Mouse (Mus musculus): ENCODE results near the gene Psen2. TPM values are rescaled to one million over a fixed set of nuclear protein-coding genes. Genes with fewer than 3 reads are reported as not detected.

Psen2 gene
- total and polyA plus RNA-seq, 3 experiments = 23.4 to 46.1 (median 45.3) TPM

- H3K79me2 ChIP-seq (replicated peaks; ENCODE audit: control insufficient read depth, extremely low read depth, insufficient read depth, poor library complexity, severe bottlenecking) = no peaks in the 10 kb centered on the region
- H3K27ac ChIP-seq (ENCODE audit: insufficient read depth, low read depth) = no peak overlapping the region
- H3K4me1 ChIP-seq (ENCODE audit: control insufficient read depth in 1 of 2, insufficient read depth in 2 of 2) = peaks cover 11 to 63% of the 10 kb centered on the region in 2 experiments
- H3K27me3 ChIP-seq (replicated peaks) = no peaks in the 10 kb centered on the region
- in situ Hi-C loops (cut with MboI; ENCODE audit: low pct_ligation_motif_present, low pct_unique_long_range_greater_than_20kb, low sequenced_read_pairs) = loop anchor here (25.0 kb wide), 2 partner anchors 272 to 497 kb away; no protein-coding TSS in a partner anchor
- DNase-seq (ENCODE audit: extremely low read depth) = no peak
- H3K4me2 ChIP-seq (ENCODE audit: insufficient read depth, low read depth, poor library complexity, severe bottlenecking) = peak overlapping the region; percentile 42; the same call in 1 of the 2 replicates
- no peaks in the 10 kb centered on the region for H3K9me3 ChIP-seq (replicated peaks; ENCODE audit: low read length)
- H3K36me3 ChIP-seq (replicated peaks in 1 of 2; ENCODE audit: control insufficient read depth in 1 of 2, insufficient read depth in 1 of 2, low read length in 1 of 2) = no peaks in the 10 kb centered on the region
- H3K4me3 ChIP-seq (replicated peaks in 1 of 3; ENCODE audit: low read depth in 2 of 3, low read length in 2 of 3, poor library complexity in 1 of 3) = no peak overlapping the region
- H3K9ac ChIP-seq (ENCODE audit: insufficient read depth, low read depth) = no peak overlapping the region
- TF ChIP-seq BHLHE40 (IDR thresholded peaks at IDR 0.05; ENCODE audit: low read depth, low read length) (no peak), NELFE (IDR thresholded peaks at IDR 0.05; ENCODE audit: low read depth, low read length) (no peak), USF2 (conservative IDR thresholded peaks at IDR 0.05; ENCODE audit: low read depth, low read length) (no peak), MYC (IDR thresholded peaks at IDR 0.05; ENCODE audit: low read depth, low read length) (0 out of 2 replicates have a peak, but pooled peaks have one; percentile 17), MXI1 (IDR thresholded peaks at IDR 0.05; ENCODE audit: low read depth, low read length) (no peak), ZC3H11A (IDR thresholded peaks at IDR 0.05; ENCODE audit: low read depth, low read length) (no peak), SMC3 (IDR thresholded peaks at IDR 0.05; ENCODE audit: low read depth, low read length) (no peak)
- dilution Hi-C loops (cut with MboI; ENCODE audit: extremely low pct_ligation_motif_present, extremely low pct_unique_long_range_greater_than_20kb, low sequenced_read_pairs) = no loop called here
Observed at GRCm38 (mm10) chr1:180264851-180265250, 1.6 kb upstream of the Psen2 start.

GRCm38 (mm10) chr1:180264389-180264788 is 1.2 kb upstream of the Psen2 start:
- in situ Hi-C loops (cut with MboI; ENCODE audit: low pct_ligation_motif_present, low pct_unique_long_range_greater_than_20kb, low sequenced_read_pairs) = loop anchor here (25.0 kb wide), 2 partner anchors 273 to 498 kb away; no protein-coding TSS in a partner anchor
- H3K9me3 ChIP-seq (replicated peaks; ENCODE audit: low read length) = no peaks in the 10 kb centered on the region
- no peak overlapping the region for H3K4me3 ChIP-seq (replicated peaks in 1 of 3; ENCODE audit: low read depth in 2 of 3, low read length in 2 of 3, poor library complexity in 1 of 3)
- H3K79me2 ChIP-seq (replicated peaks; ENCODE audit: control insufficient read depth, extremely low read depth, insufficient read depth, poor library complexity, severe bottlenecking) = no peaks in the 10 kb centered on the region
- no peak for TF ChIP-seq ZNF384 (IDR thresholded peaks at IDR 0.05; ENCODE audit: low read depth, low read length)
- TF ChIP-seq RCOR1 (conservative IDR thresholded peaks at IDR 0.05; ENCODE audit: low read depth, low read length) = no peak
- TF ChIP-seq POLR2A (IDR thresholded peaks at IDR 0.05; ENCODE audit: low read depth, low read length) = no peak
- no peak for TF ChIP-seq ELF1 (IDR thresholded peaks at IDR 0.05; ENCODE audit: low read depth, low read length)
- H3K4me1 ChIP-seq (ENCODE audit: control insufficient read depth in 1 of 2, insufficient read depth in 2 of 2) = peaks cover 11 to 65% of the 10 kb centered on the region in 2 experiments
- no peak for DNase-seq (ENCODE audit: extremely low read depth)
- dilution Hi-C loops (cut with MboI; ENCODE audit: extremely low pct_ligation_motif_present, extremely low pct_unique_long_range_greater_than_20kb, low sequenced_read_pairs) = no loop called here
- H3K36me3 ChIP-seq (replicated peaks in 1 of 2; ENCODE audit: control insufficient read depth in 1 of 2, insufficient read depth in 1 of 2, low read length in 1 of 2) = no peaks in the 10 kb centered on the region
- H3K9ac ChIP-seq (ENCODE audit: insufficient read depth, low read depth) = no peak overlapping the region
- H3K27ac ChIP-seq (ENCODE audit: insufficient read depth, low read depth) = no peak overlapping the region
- H3K4me2 ChIP-seq (ENCODE audit: insufficient read depth, low read depth, poor library complexity, severe bottlenecking) = no peak overlapping the region
- H3K27me3 ChIP-seq (replicated peaks) = no peaks in the 10 kb centered on the region

- Histone ChIP-seq H3K4me3 (replicated peaks in 1 of 3; ENCODE audit: low read depth in 2 of 3, low read length in 2 of 3, poor library complexity in 1 of 3) (no peak overlapping the region), H3K27ac (ENCODE audit: insufficient read depth, low read depth) (no peak overlapping the region)
- in situ Hi-C loops (cut with MboI; ENCODE audit: low pct_ligation_motif_present, low pct_unique_long_range_greater_than_20kb, low sequenced_read_pairs) = loop anchor here (25.0 kb wide), 2 partner anchors 275 to 500 kb away; no protein-coding TSS in a partner anchor
- TF ChIP-seq MAFK (IDR thresholded peaks at IDR 0.05; ENCODE audit: insufficient replicate concordance, low read length) = no peak
- no peak for TF ChIP-seq SIN3A (IDR thresholded peaks at IDR 0.05; ENCODE audit: low read length)
- TF ChIP-seq E2F4 (IDR thresholded peaks at IDR 0.05; ENCODE audit: insufficient replicate concordance, low read depth, low read length) = no peak
- no peak for TF ChIP-seq ZKSCAN1 (IDR thresholded peaks at IDR 0.05; ENCODE audit: borderline replicate concordance, low read depth, low read length)
- no peak for TF ChIP-seq RAD21 (IDR thresholded peaks at IDR 0.05; ENCODE audit: low read depth, low read length)
- TF ChIP-seq ETS1 (conservative IDR thresholded peaks at IDR 0.05; ENCODE audit: low read depth, low read length) = no peak
- TF ChIP-seq IRF4 (IDR thresholded peaks at IDR 0.05; ENCODE audit: low read depth, low read length) = no peak
- TF ChIP-seq USF2 (conservative IDR thresholded peaks at IDR 0.05; ENCODE audit: low read depth, low read length) = no peak
- TF ChIP-seq CHD1 (IDR thresholded peaks at IDR 0.05; ENCODE audit: low read depth, low read length) = no peak
- TF ChIP-seq CHD2 (IDR thresholded peaks at IDR 0.05; ENCODE audit: low read length) = no peak
- no peak for TF ChIP-seq MAZ (IDR thresholded peaks at IDR 0.05; ENCODE audit: low read depth, low read length)
- TF ChIP-seq TCF12 (IDR thresholded peaks at IDR 0.05; ENCODE audit: low read depth, low read length) = no peak
- TF ChIP-seq ZMIZ1 (IDR thresholded peaks at IDR 0.05; ENCODE audit: low read depth, low read length) = no peak
- no peak for TF ChIP-seq TBP (conservative IDR thresholded peaks at IDR 0.05; ENCODE audit: low read depth, low read length)
- TF ChIP-seq HCFC1 (IDR thresholded peaks at IDR 0.05; ENCODE audit: low read depth, low read length) = no peak
- no peak for TF ChIP-seq ZC3H11A (IDR thresholded peaks at IDR 0.05; ENCODE audit: low read depth, low read length)
Observed at GRCm38 (mm10) chr1:180261857-180262570, 1.2 kb downstream of the Psen2 start.

More at GRCm38 (mm10) chr1:180261857-180262570, 1.2 kb downstream of the Psen2 start:
- dilution Hi-C loops (cut with MboI; ENCODE audit: extremely low pct_ligation_motif_present, extremely low pct_unique_long_range_greater_than_20kb, low sequenced_read_pairs) = no loop called here
- no peak for DNase-seq (ENCODE audit: extremely low read depth)
- no peaks in the 10 kb centered on the region for H3K36me3 ChIP-seq (replicated peaks in 1 of 2; ENCODE audit: control insufficient read depth in 1 of 2, insufficient read depth in 1 of 2, low read length in 1 of 2)
- no peak overlapping the region for H3K4me2 ChIP-seq (ENCODE audit: insufficient read depth, low read depth, poor library complexity, severe bottlenecking)
- peaks cover 3% of the 10 kb centered on the region for H3K9me3 ChIP-seq (replicated peaks; ENCODE audit: low read length)
- H3K79me2 ChIP-seq (replicated peaks; ENCODE audit: control insufficient read depth, extremely low read depth, insufficient read depth, poor library complexity, severe bottlenecking) = no peaks in the 10 kb centered on the region
- H3K4me1 ChIP-seq (ENCODE audit: control insufficient read depth in 1 of 2, insufficient read depth in 2 of 2) = peaks cover 9 to 55% of the 10 kb centered on the region in 2 experiments
- H3K27me3 ChIP-seq (replicated peaks) = no peaks in the 10 kb centered on the region
- no peak overlapping the region for H3K9ac ChIP-seq (ENCODE audit: insufficient read depth, low read depth)

All from CH12.LX (cell line).